Mouse (Mus musculus): ENCODE measurements at regions not wholly inside any gene's neighbourhood (a gene's known extent, or its start where the extent isn't known, plus 50 kb on each side); places are given as distances from the start of the nearest gene placed in this dataset.

- TF ChIP-seq REST (IDR thresholded peaks at IDR 0.05; ENCODE audit: insufficient read depth, insufficient read length) (no peak), USF1 (IDR thresholded peaks at IDR 0.05; ENCODE audit: low read depth) (no peak), POLR2A (IDR thresholded peaks at IDR 0.05; ENCODE audit: insufficient read length, low read depth) (no peak), TCF3 (IDR thresholded peaks at IDR 0.05; ENCODE audit: insufficient read length, low read depth) (no peak), MYOD1 (IDR thresholded peaks at IDR 0.05; ENCODE audit: control insufficient read depth in 1 of 3, insufficient read length in 2 of 3, low read depth in 2 of 3) (no peak), MYOG (IDR thresholded peaks at IDR 0.05; ENCODE audit: control insufficient read depth in 1 of 3, insufficient read depth in 1 of 3, insufficient read length in 2 of 3, low read depth in 2 of 3) (no peak), TCF12 (IDR thresholded peaks at IDR 0.05; ENCODE audit: insufficient read depth, poor library complexity, severe bottlenecking) (no peak)
These were observed 282.1 kb downstream of the Etnk1 start for GRCm38 (mm10) chr6:143449071-143449470.
